Mouse (Mus musculus) CH12.LX (cell line): ENCODE results near the gene Pdlim1. TPM values are rescaled to one million over a fixed set of nuclear protein-coding genes. Genes with fewer than 3 reads are reported as not detected.

Experiments used
- DNase-seq: peaks from one replicate; pipeline ENCODE4 v3.0.0-alpha.2; 2013; ENCODE audit errors: extremely low read depth
- H3K27ac ChIP-seq: 2 replicates; pipeline ENCODE4 v1.5.1; 2012; ENCODE audit warnings: low read depth, mild to moderate bottlenecking, control low read depth, moderate library complexity; ENCODE audit not compliant: insufficient read depth
- H3K27me3 ChIP-seq: replicated peaks from 2 replicates; pipeline ENCODE3; 2012; ENCODE audit warnings: inconsistent platforms
- H3K36me3 ChIP-seq, 2 experiments: replicated peaks in 1 of 2; 2 replicates each; pipeline versions ENCODE3 to v1.6.1; 2012; ENCODE audit warnings: inconsistent platforms in 1 of 2, low read length in 1 of 2, mild to moderate bottlenecking in 1 of 2, mixed read lengths in 1 of 2, moderate library complexity in 1 of 2; ENCODE audit not compliant: control insufficient read depth in 1 of 2, insufficient read depth in 1 of 2
- H3K4me1 ChIP-seq, 2 experiments: 2 replicates each; pipeline ENCODE4 v1.6.1; 2012; ENCODE audit warnings: inconsistent platforms in 1 of 2, moderate library complexity in 1 of 2; ENCODE audit not compliant: insufficient read depth in 2 of 2, control insufficient read depth in 1 of 2
- H3K4me2 ChIP-seq: 2 replicates; pipeline ENCODE4 v1.6.1; 2012; ENCODE audit warnings: low read depth, mild to moderate bottlenecking, control low read depth; ENCODE audit not compliant: poor library complexity, insufficient read depth, severe bottlenecking
- H3K4me3 ChIP-seq, 3 experiments: fragments of 150-350 bp in 1 of 3; sonication (generic) in 1 of 3; replicated peaks in 1 of 3; 2 replicates each; pipeline versions ENCODE3 to v1.5.1; 2011 to 2012; ENCODE audit warnings: low read depth in 2 of 3, low read length in 2 of 3, mild to moderate bottlenecking in 2 of 3, moderate library complexity in 2 of 3, control low read depth in 1 of 3, improper control_type of control experiment in 1 of 3, inconsistent platforms in 1 of 3, mixed read lengths in 1 of 3; ENCODE audit not compliant: poor library complexity in 1 of 3
- H3K79me2 ChIP-seq: replicated peaks from 2 replicates; pipeline ENCODE4 v1.6.1; 2012; ENCODE audit warnings: mild to moderate bottlenecking, moderate library complexity; ENCODE audit not compliant: control insufficient read depth, poor library complexity, insufficient read depth, severe bottlenecking; ENCODE audit errors: extremely low read depth
- H3K9ac ChIP-seq: 2 replicates; pipeline ENCODE4 v1.6.1; 2012; ENCODE audit warnings: low read depth, mild to moderate bottlenecking, control low read depth, moderate library complexity; ENCODE audit not compliant: insufficient read depth
- H3K9me3 ChIP-seq: replicated peaks from 2 replicates; pipeline ENCODE3; 2012; ENCODE audit warnings: low read length, inconsistent platforms, mixed read lengths
- BHLHE40 ChIP-seq: IDR thresholded peaks from 2 replicates; pipeline ENCODE4 v1.6.1; 2011; ENCODE audit warnings: mild to moderate bottlenecking, low read depth, low read length, improper control_type of control experiment
- CHD1 ChIP-seq: IDR thresholded peaks from 2 replicates; pipeline ENCODE4 v1.6.1; 2012; ENCODE audit warnings: low read depth, low read length, improper control_type of control experiment, inconsistent platforms
- CHD2 ChIP-seq: IDR thresholded peaks from 2 replicates; pipeline ENCODE4 v1.6.1; 2011; ENCODE audit warnings: low read length, improper control_type of control experiment
- EP300 ChIP-seq: IDR thresholded peaks from 2 replicates; pipeline ENCODE4 v1.6.1; 2011; ENCODE audit warnings: low read length, improper control_type of control experiment
- IRF4 ChIP-seq: IDR thresholded peaks from 2 replicates; pipeline ENCODE4 v1.6.1; 2014; ENCODE audit warnings: low read depth, mild to moderate bottlenecking, inconsistent platforms, low read length, improper control_type of control experiment
- JUN ChIP-seq: IDR thresholded peaks from 2 replicates; pipeline ENCODE4 v1.6.1; 2011; ENCODE audit warnings: low read depth, mild to moderate bottlenecking, low read length, improper control_type of control experiment, moderate library complexity; ENCODE audit not compliant: insufficient read depth
- JUND ChIP-seq: conservative IDR thresholded peaks from 2 replicates; pipeline ENCODE4 v1.6.1; 2011; ENCODE audit warnings: low read depth, low read length, improper control_type of control experiment
- MAFK ChIP-seq: IDR thresholded peaks from 2 replicates; pipeline ENCODE4 v1.6.1; 2011; ENCODE audit warnings: low read length, improper control_type of control experiment; ENCODE audit not compliant: insufficient replicate concordance
- MAX ChIP-seq: IDR thresholded peaks from 2 replicates; pipeline ENCODE4 v1.6.1; 2011; ENCODE audit warnings: low read length, improper control_type of control experiment
- MEF2A ChIP-seq: IDR thresholded peaks from 2 replicates; pipeline ENCODE4 v1.6.1; 2014; ENCODE audit warnings: low read depth, mild to moderate bottlenecking, inconsistent platforms, low read length, improper control_type of control experiment, borderline replicate concordance
- NRF1 ChIP-seq: IDR thresholded peaks from 2 replicates; pipeline ENCODE4 v1.6.1; 2014; ENCODE audit warnings: low read depth, mild to moderate bottlenecking, inconsistent platforms, low read length, improper control_type of control experiment, moderate library complexity
- PAX5 ChIP-seq: IDR thresholded peaks from 2 replicates; pipeline ENCODE4 v1.6.1; 2012; ENCODE audit warnings: low read length, inconsistent platforms, mixed read lengths
- POLR2AphosphoS2 ChIP-seq: IDR thresholded peaks from 2 replicates; pipeline ENCODE4 v1.6.1; 2011; ENCODE audit warnings: low read depth, low read length, improper control_type of control experiment
- UBTF ChIP-seq: IDR thresholded peaks from 2 replicates; pipeline ENCODE4 v1.6.1; 2012; ENCODE audit warnings: low read depth, mild to moderate bottlenecking, inconsistent platforms, low read length, improper control_type of control experiment, moderate library complexity
- USF1 ChIP-seq: IDR thresholded peaks from 2 replicates; pipeline ENCODE4 v1.6.1; 2014; ENCODE audit warnings: low read depth, mild to moderate bottlenecking, inconsistent platforms, low read length, improper control_type of control experiment
- ZC3H11A ChIP-seq: IDR thresholded peaks from 2 replicates; pipeline ENCODE4 v1.6.1; 2012; ENCODE audit warnings: low read depth, mild to moderate bottlenecking, inconsistent platforms, low read length, improper control_type of control experiment
- ZKSCAN1 ChIP-seq: IDR thresholded peaks from 2 replicates; pipeline ENCODE4 v1.6.1; 2012; ENCODE audit warnings: low read depth, inconsistent platforms, low read length, improper control_type of control experiment, borderline replicate concordance
- dilution Hi-C: fragments of 300-500 bp; cut with MboI; formaldehyde crosslinking; loops from 2 replicates; pipeline ENCODE4 v1.14.3; 2020; ENCODE audit warnings: low sequenced_read_pairs; ENCODE audit not compliant: extremely low pct_unique_long_range_greater_than_20kb, extremely low pct_ligation_motif_present
- in situ Hi-C: fragments of 300-500 bp; cut with MboI; formaldehyde crosslinking; loops from 3 replicates; pipeline ENCODE4 v1.14.3; 2019; ENCODE audit warnings: low sequenced_read_pairs, low pct_ligation_motif_present, low pct_unique_long_range_greater_than_20kb, mixed read lengths
- polyA plus RNA-seq: library from polyadenylated mRNA; unstranded; fragments of >175 nt; gene quantifications from 2 replicates; pipeline ENCODE4 v1.2.1, GENCODE M21; 2012; ENCODE audit warnings: low read depth; ENCODE audit not compliant: insufficient read length
- total RNA-seq, 2 experiments: library from RNA; depleted of rRNA; stranded (reverse); fragments of 300-350 nt in 1 of 2; fragments of >200 nt in 1 of 2; gene quantifications; 2 replicates each; pipeline ENCODE4 v1.2.3; 2012 to 2014

The Pdlim1 gene
- total and polyA plus RNA-seq, 3 experiments = 15.1 to 54.9 (median 18.7) TPM

DNA sequence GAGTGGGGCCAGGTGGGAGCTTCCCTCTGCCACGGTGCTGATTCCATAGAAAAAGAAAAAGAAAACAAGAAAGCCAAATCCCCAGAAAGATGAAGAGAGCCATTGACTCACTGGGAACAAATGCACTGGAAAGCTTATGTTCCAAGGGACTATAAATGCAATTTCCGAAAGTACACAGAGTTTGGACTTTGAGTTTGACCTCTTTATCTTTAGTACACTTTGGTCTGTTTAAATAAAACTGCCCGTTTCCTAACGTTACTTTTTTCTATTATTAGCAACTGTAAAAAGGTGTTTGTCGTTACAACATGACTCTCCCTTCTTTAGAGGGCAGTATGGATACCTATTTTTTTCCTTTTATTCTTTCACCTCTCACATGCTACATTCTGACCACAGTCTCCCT, 84.5 kb downstream of the Pdlim1 start, which contains the start of gene Cyp2c70:
TSS of gene Cyp2c70 (minus strand) at position 174 of the 400 bp plus-strand sequence.
- H3K27ac ChIP-seq = no peak within 1 kb of the TSS
- H3K9ac ChIP-seq = no peak within 1 kb of the TSS
- no peaks in the 10 kb centered on the region for H3K9me3 ChIP-seq
- no peaks in the 10 kb centered on the region for H3K27me3 ChIP-seq
- no peaks in the 10 kb centered on the region for H3K4me1 ChIP-seq
- H3K79me2 ChIP-seq = no peaks in the 10 kb centered on the region
- dilution Hi-C loops (no loop called here), in situ Hi-C loops (no loop called here)
- TF ChIP-seq BHLHE40 (no peak), POLR2AphosphoS2 (no peak), MEF2A (no peak), JUND (no peak), USF1 (no peak), ZKSCAN1 (no peak), NRF1 (no peak), ZC3H11A (no peak), UBTF (no peak)
- no peak for DNase-seq
- no peak within 1 kb of the TSS for H3K4me3 ChIP-seq
- H3K36me3 ChIP-seq = no peaks in the 10 kb centered on the region
- H3K4me2 ChIP-seq = no peak within 1 kb of the TSS

DNA sequence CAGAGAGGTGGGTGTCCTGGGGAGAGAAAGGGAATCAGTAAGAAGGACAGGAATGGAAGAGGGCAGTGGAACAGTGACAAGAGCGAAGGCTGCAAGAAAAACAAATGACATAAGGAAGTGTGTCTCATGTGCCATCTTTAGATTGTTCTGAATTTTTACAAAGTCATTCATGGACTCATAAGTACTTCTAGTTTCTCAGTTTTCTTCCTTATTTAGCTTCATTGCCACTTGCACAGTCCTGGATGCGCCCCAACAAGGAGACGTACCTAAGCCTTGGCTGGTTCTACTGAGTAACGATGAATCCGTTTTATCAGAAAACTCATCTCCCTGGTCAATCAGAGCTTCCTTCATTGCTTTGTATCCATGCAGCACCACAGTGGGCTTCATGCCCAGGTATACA, 88.0 kb downstream of the Pdlim1 start:
- dilution Hi-C loops = no loop called here
- H3K27me3 ChIP-seq = no peaks in the 10 kb centered on the region

DNA sequence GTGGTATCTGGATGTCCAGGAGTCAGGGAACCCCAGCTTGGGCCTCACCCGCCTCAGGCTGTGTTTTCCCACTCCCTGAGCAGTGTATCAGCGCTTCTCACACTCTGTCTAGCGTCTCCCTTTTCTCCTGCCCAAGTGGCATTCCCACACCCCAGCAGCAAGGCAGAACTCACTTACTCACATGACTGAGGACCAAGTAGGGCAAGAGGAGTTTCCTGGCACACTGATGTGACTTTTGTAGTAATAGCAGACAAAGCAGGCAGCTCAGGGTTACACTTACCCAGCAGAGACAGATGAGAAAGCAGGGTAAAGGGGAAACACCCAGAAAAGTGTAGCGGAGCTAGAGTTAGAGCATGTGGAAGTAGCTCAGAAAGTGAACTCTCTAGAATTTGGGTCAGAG, 93.3 kb downstream of the Pdlim1 start:
- in situ Hi-C loops = no loop called here
- H3K27me3 ChIP-seq = no peaks in the 10 kb centered on the region
- no peak overlapping the region for H3K4me2 ChIP-seq
- no peak overlapping the region for H3K27ac ChIP-seq
- no peaks in the 10 kb centered on the region for H3K79me2 ChIP-seq
- H3K36me3 ChIP-seq = no peaks in the 10 kb centered on the region
- TF ChIP-seq MAX (no peak), EP300 (no peak), JUN (no peak), MAFK (no peak), PAX5 (no peak), POLR2AphosphoS2 (no peak)
- no peak for DNase-seq
- no peaks in the 10 kb centered on the region for H3K9me3 ChIP-seq
- no peak overlapping the region for H3K9ac ChIP-seq
- no peak overlapping the region for H3K4me3 ChIP-seq
- dilution Hi-C loops = no loop called here
- peaks cover 0 to 2% of the 10 kb centered on the region in 2 experiments; a peak in 1 of 4 replicates for H3K4me1 ChIP-seq

More for the DNA sequence above, 88.0 kb downstream of the Pdlim1 start:
- no peak overlapping the region for H3K9ac ChIP-seq
- TF ChIP-seq IRF4 = no peak
- TF ChIP-seq CHD2 = no peak
- TF ChIP-seq CHD1 = no peak
- DNase-seq = no peak
- in situ Hi-C loops = no loop called here
- no peaks in the 10 kb centered on the region for H3K79me2 ChIP-seq
- H3K9me3 ChIP-seq = no peaks in the 10 kb centered on the region
- no peak overlapping the region for H3K27ac ChIP-seq
- no peak overlapping the region for H3K4me2 ChIP-seq
- H3K36me3 ChIP-seq = no peaks in the 10 kb centered on the region
- no peaks in the 10 kb centered on the region for H3K4me1 ChIP-seq
- no peak overlapping the region for H3K4me3 ChIP-seq
